Mouse (Mus musculus): ENCODE measurements around the gene Fhad1.
A peak's percentile ranks its signal among the peaks of the same experiment; 100 is the strongest.

DNA sequence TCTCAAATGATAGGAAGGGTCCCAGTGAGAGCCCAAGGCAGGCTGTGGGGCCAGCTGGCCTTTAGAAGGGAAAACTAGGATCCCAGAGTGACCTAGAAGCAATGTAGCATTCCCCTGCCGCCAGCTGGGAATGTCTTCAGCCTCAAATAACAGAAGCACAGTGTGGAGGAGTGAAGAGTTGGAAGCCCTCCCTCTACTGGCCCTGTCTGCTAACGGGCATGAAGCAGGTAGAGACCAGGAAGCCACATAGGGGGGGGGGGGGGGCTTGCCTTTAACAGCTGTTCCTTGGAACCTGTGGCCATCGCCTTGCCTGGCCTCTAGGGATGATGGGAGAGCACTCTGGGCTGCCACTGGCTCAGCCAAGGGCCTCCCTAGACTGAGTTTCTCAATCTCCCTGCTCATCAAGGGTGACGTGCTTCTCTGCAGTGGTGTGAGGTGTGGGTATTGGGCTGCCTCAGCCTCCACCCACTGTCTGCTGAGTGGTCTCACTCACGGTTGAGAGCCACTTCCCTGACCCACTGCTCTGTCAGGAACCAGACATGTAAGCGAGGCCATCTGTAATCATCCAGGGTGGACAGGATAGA, 128.4 kb downstream of the Fhad1 start:
- TF ChIP-seq CTCF (IDR thresholded peaks at IDR 0.05; ENCODE audit: low read depth) (0 out of 2 replicates have a peak, but pooled peaks have one; percentile 10), EP300 (IDR thresholded peaks at IDR 0.05; ENCODE audit: low read depth) (no peak)

All from liver, embryonic 14.5 days (tissue).